Mouse (Mus musculus) liver, adult 2 months (tissue): ENCODE measurements around the gene Ntf3. TPM values are rescaled to one million over a fixed set of nuclear protein-coding genes. Genes with fewer than 3 reads are reported as not detected.

Source experiments
- DNase-seq: peaks from one replicate; pipeline ENCODE4 v3.0.0-alpha.2; 2011; ENCODE audit warnings: low read depth, low spot score; ENCODE audit errors: extremely low read depth
- H3K27ac ChIP-seq: fragments of 200-500 bp; replicated peaks from 2 replicates; pipeline ENCODE4 v1.5.1; 2012; ENCODE audit warnings: low read depth, mild to moderate bottlenecking, control low read depth, inconsistent platforms, low read length; ENCODE audit not compliant: insufficient read depth
- H3K27me3 ChIP-seq: fragments of 200-500 bp; 2 replicates; pipeline ENCODE4 v1.6.1; 2012; ENCODE audit warnings: mild to moderate bottlenecking, moderate library complexity, low read length, inconsistent platforms; ENCODE audit not compliant: control insufficient read depth, insufficient read depth
- H3K36me3 ChIP-seq: fragments of 200-500 bp; 2 replicates; pipeline ENCODE4 v1.6.1; 2012; ENCODE audit warnings: low read length, inconsistent platforms; ENCODE audit not compliant: control insufficient read depth, insufficient read depth
- H3K4me1 ChIP-seq: fragments of 200-500 bp; 2 replicates; pipeline ENCODE4 v1.6.1; 2011; ENCODE audit warnings: low read length; ENCODE audit not compliant: control insufficient read depth, insufficient read depth
- H3K4me3 ChIP-seq: fragments of 200-500 bp; 2 replicates; pipeline ENCODE4 v1.5.1; 2011; ENCODE audit warnings: low read depth, mild to moderate bottlenecking, control low read depth, low read length, moderate library complexity; ENCODE audit not compliant: insufficient read depth
- H3K79me2 ChIP-seq: fragments of 200-500 bp; 2 replicates; pipeline ENCODE4 v1.6.1; 2012; ENCODE audit warnings: inconsistent platforms, mild to moderate bottlenecking, low read length, moderate library complexity; ENCODE audit not compliant: control insufficient read depth, insufficient read depth
- H3K9ac ChIP-seq: fragments of 200-500 bp; 2 replicates; pipeline ENCODE4 v1.6.1; 2012; ENCODE audit warnings: low read depth, mild to moderate bottlenecking, control low read depth, inconsistent platforms, low read length
- CTCF ChIP-seq: fragments of 200-500 bp; IDR thresholded peaks from 2 replicates; pipeline ENCODE4 v1.5.1; 2011; ENCODE audit warnings: low read depth, low read length, control low read depth
- POLR2A ChIP-seq: fragments of 200-500 bp; IDR thresholded peaks from 2 replicates; pipeline ENCODE4 v1.6.1; 2011; ENCODE audit warnings: low read length, control low read depth; ENCODE audit not compliant: insufficient read depth; ENCODE audit errors: extremely low read depth
- WGBS: fragments of 180-500 bp; shearing (Covaris S2); methylation state at CpG from one replicate; pipeline ENCODE4 v1.1.7; 2018; 5-methylcytosine and 5-hydroxymethylcytosine counted together
- polyA plus RNA-seq: library from polyadenylated mRNA; depleted of rRNA; stranded (reverse); fragments of >200 nt; gene quantifications from 2 replicates; pipeline ENCODE4 v1.2.3, GENCODE M21; 2012
- total RNA-seq: library from RNA; depleted of rRNA; stranded (reverse); fragments of >200 nt; gene quantifications from 2 replicates; pipeline ENCODE4 v1.2.3, GENCODE M21; 2014

Gene Ntf3
- total and polyA plus RNA-seq, 2 experiments, result 0.33 to 1.1 TPM

- Histone ChIP-seq H3K36me3 (no peaks in the 10 kb centered on the region), H3K4me3 (no peak overlapping the region), H3K4me1 (no peaks in the 10 kb centered on the region), H3K27me3 (no peaks in the 10 kb centered on the region), H3K9ac (no peak overlapping the region), H3K79me2 (no peaks in the 10 kb centered on the region), H3K27ac (no peak overlapping the region)
- WGBS, result 88% methylated on average over 12 of the region's 12 CpGs
- TF ChIP-seq CTCF (no peak), POLR2A (no peak)
- no peak for DNase-seq
Measured at GRCm38 (mm10) chr6:126088489-126089265, 78.0 kb downstream of the Ntf3 start.

GRCm38 (mm10) chr6:126086321-126086950 is 80.3 kb downstream of the Ntf3 start:
- no peak overlapping the region for H3K27ac ChIP-seq
- H3K79me2 ChIP-seq, result no peaks in the 10 kb centered on the region
- H3K9ac ChIP-seq, result no peak overlapping the region
- no peak overlapping the region for H3K4me3 ChIP-seq
- 85% methylated on average over 3 of the region's 3 CpGs for WGBS
- no peaks in the 10 kb centered on the region for H3K27me3 ChIP-seq
- DNase-seq, result no peak
- H3K36me3 ChIP-seq, result no peaks in the 10 kb centered on the region
- no peaks in the 10 kb centered on the region for H3K4me1 ChIP-seq
- TF ChIP-seq CTCF (no peak), POLR2A (no peak)

DNA sequence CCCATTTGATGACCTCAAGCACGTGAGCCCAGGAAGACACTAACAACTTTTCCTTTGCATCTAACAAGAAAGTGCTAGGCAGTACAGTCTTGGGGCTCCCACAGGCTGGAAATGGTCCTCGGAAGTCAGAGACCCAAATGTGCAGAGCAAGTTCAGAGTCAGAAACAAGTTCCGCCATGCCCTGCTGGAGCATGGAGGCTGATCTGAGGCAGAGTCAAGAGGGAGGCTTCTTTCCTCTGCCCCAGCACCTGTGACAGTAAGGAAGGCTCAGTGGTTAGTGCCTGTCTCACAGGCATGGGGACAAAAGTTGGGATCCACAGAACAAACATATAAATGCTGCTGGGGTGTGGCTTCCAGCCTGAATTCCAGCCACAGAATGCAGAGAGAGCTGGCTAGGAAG is 86.2 kb downstream of the Ntf3 start:
- WGBS, result 79% methylated on average over 3 of the region's 3 CpGs
- H3K4me3 ChIP-seq, result no peak overlapping the region
- no peaks in the 10 kb centered on the region for H3K36me3 ChIP-seq
- H3K9ac ChIP-seq, result no peak overlapping the region
- H3K4me1 ChIP-seq, result no peaks in the 10 kb centered on the region
- H3K79me2 ChIP-seq, result no peaks in the 10 kb centered on the region
- DNase-seq, result no peak
- no peak overlapping the region for H3K27ac ChIP-seq
- TF ChIP-seq POLR2A, result no peak
- TF ChIP-seq CTCF, result no peak
- H3K27me3 ChIP-seq, result no peaks in the 10 kb centered on the region

DNA sequence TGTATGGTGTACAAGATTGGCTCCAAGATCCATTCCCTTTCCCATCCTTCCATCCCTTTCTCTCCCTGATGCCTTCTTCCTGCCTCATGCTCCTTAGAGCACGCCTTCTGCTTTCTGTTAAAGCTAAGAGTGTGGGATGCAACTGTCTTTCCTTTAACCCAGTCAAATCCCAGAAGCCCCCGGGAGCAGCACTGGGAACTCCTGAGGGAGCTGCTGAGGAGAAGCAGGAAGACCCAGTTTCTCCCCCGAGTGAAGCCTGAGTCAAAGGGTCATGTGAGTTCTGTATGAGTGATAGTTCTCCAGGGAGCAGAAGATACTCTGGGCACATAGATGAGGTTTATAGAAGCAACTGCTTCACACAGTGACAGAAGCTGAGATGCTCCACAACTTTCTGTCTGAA is 109.0 kb downstream of the Ntf3 start:
- no peak for DNase-seq
- H3K27ac ChIP-seq, result no peak overlapping the region
- TF ChIP-seq POLR2A (no peak), CTCF (no peak)
- H3K4me3 ChIP-seq, result no peak overlapping the region
- 80% methylated on average over 3 of the region's 3 CpGs for WGBS
- H3K79me2 ChIP-seq, result no peaks in the 10 kb centered on the region
- no peaks in the 10 kb centered on the region for H3K4me1 ChIP-seq
- H3K9ac ChIP-seq, result no peak overlapping the region
- H3K36me3 ChIP-seq, result no peaks in the 10 kb centered on the region
- no peaks in the 10 kb centered on the region for H3K27me3 ChIP-seq

- 79% methylated on average over 5 of the region's 5 CpGs for WGBS
- DNase-seq, result no peak
- no peaks in the 10 kb centered on the region for H3K4me1 ChIP-seq
Measured at GRCm38 (mm10) chr6:126053136-126053535, 113.6 kb downstream of the Ntf3 start.

More at GRCm38 (mm10) chr6:126053136-126053535, 113.6 kb downstream of the Ntf3 start:
- Histone ChIP-seq H3K9ac (no peak overlapping the region), H3K79me2 (no peaks in the 10 kb centered on the region), H3K36me3 (no peaks in the 10 kb centered on the region), H3K4me3 (no peak overlapping the region), H3K27me3 (no peaks in the 10 kb centered on the region), H3K27ac (no peak overlapping the region)
- no peak for TF ChIP-seq POLR2A
